Mouse (Mus musculus) intestine, embryonic 16.5 days (tissue): Measurements from ENCODE around the gene Afap1l2. TPM values are rescaled to one million over a fixed set of nuclear protein-coding genes. Genes with fewer than 3 reads are reported as not detected.
A peak's percentile ranks its signal among the peaks of the same experiment; 100 is the strongest.

Experiments
- ATAC-seq: fragments of 200-750 bp; cut with Nextera tagmentation; 2 replicates; pipeline ENCODE4 v1.8.0; 2017; ENCODE audit warnings: moderate TSS enrichment, moderate library complexity
- H3K27ac ChIP-seq: fragments of 300-500 bp; sonication (generic); 2 replicates; pipeline ENCODE4 v1.5.1; 2014; ENCODE audit warnings: mild to moderate bottlenecking, low read length
- H3K27me3 ChIP-seq: fragments of 300-500 bp; sonication (generic); replicated peaks from 2 replicates; pipeline ENCODE4 v1.6.1; 2014; ENCODE audit warnings: low read length, control low read depth, mixed read lengths; ENCODE audit not compliant: control insufficient read depth, insufficient read depth
- H3K36me3 ChIP-seq: fragments of 300-500 bp; sonication (generic); 2 replicates; pipeline ENCODE4 v1.6.1; 2014; ENCODE audit warnings: low read length, control low read depth; ENCODE audit not compliant: control insufficient read depth, insufficient read depth
- H3K4me1 ChIP-seq: fragments of 300-500 bp; sonication (generic); 2 replicates; pipeline ENCODE4 v1.6.1; 2014; ENCODE audit warnings: low read length, control low read depth, mixed read lengths; ENCODE audit not compliant: control insufficient read depth, insufficient read depth
- H3K4me2 ChIP-seq: fragments of 300-500 bp; sonication (generic); 2 replicates; pipeline ENCODE4 v1.6.1; 2014; ENCODE audit warnings: low read depth, low read length, control low read depth
- H3K4me3 ChIP-seq: fragments of 300-500 bp; sonication (generic); 2 replicates; pipeline ENCODE4 v1.5.1; 2014; ENCODE audit warnings: mild to moderate bottlenecking, low read length
- H3K9ac ChIP-seq: fragments of 300-500 bp; sonication (generic); 2 replicates; pipeline ENCODE4 v1.6.1; 2014; ENCODE audit warnings: low read depth, low read length
- H3K9me3 ChIP-seq: fragments of 300-500 bp; sonication (generic); 2 replicates; pipeline ENCODE4 v1.6.1; 2016; ENCODE audit warnings: low read length, control low read depth; ENCODE audit not compliant: control insufficient read depth
- WGBS: fragments of 180-500 bp; shearing (Covaris S2); extraction: QIAGEN DNeasy Blood & Tissue Kit; methylation state at CpG from one replicate; pipeline ENCODE4 v1.1.7; 2014; 5-methylcytosine and 5-hydroxymethylcytosine counted together
- polyA plus RNA-seq: library from polyadenylated mRNA; unstranded; fragments of >200 nt; fragmentation: Nextera tagmentation; extraction: Ambion mirVana; gene quantifications from 2 replicates; pipeline ENCODE4 v1.2.1, GENCODE M21; 2015

The Afap1l2 gene
- polyA plus RNA-seq, 1 experiment from 2014 or later, result 16.9 TPM

GRCm38 (mm10) chr19:56929392-56929791 lies 78.6 kb downstream of the Afap1l2 start:
- WGBS, result 74% methylated on average over 3 of the region's 3 CpGs
- H3K4me2 ChIP-seq, result no peak overlapping the region
- no peak for ATAC-seq
- H3K4me3 ChIP-seq, result no peak overlapping the region
- no peak overlapping the region for H3K9ac ChIP-seq
- H3K27me3 ChIP-seq, result no peaks in the 10 kb centered on the region
- H3K36me3 ChIP-seq, result no peaks in the 10 kb centered on the region
- H3K4me1 ChIP-seq, result no peaks in the 10 kb centered on the region
- no peak overlapping the region for H3K27ac ChIP-seq
- no peaks in the 10 kb centered on the region for H3K9me3 ChIP-seq

DNA sequence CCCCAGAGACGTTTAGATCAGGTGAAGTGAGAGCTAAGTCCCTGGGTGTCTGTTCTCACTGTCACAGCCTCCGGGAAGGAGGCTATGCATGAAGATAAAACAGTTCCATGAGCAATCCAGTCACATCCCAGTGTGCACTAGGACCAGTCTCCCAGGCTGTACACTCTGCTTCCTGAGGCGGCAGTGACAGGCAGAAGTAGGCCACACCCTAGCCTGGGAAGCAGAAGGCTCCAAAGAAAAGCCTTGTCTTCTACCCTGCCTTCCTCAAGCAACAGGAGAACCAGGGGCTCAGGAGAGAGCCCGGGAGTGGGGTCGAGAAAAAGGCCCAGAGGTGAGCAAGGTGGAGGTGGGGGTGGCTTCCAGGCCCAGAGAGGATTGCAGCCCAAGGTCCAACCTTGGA lies 86.3 kb downstream of the Afap1l2 start:
- no peak overlapping the region for H3K4me3 ChIP-seq
- no peak overlapping the region for H3K27ac ChIP-seq
- no peaks in the 10 kb centered on the region for H3K27me3 ChIP-seq
- H3K9me3 ChIP-seq, result no peaks in the 10 kb centered on the region
- no peak overlapping the region for H3K4me2 ChIP-seq
- H3K4me1 ChIP-seq, result no peaks in the 10 kb centered on the region
- 64% methylated on average over 5 of the region's 5 CpGs for WGBS
- H3K9ac ChIP-seq, result no peak overlapping the region
- ATAC-seq, result no peak
- no peaks in the 10 kb centered on the region for H3K36me3 ChIP-seq

DNA sequence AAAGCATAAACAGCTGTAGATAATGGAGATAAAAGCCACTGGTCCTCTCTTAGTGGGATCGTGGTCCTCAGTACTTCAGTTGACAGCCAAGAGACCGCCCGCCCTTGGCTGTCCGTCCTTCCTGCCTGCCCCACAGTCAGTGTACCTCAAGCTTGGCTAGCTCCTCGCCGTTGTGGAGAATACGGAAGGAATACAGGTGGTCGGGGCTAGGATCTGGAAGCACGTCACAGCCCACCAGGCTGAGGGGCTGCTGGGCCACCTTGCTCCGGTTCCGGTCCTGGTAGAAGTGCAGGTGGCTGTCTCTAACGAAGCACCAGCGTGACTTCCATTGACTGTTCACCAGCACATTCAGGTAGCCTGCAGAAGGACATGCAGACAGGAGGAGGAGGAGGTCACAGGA lies 87.8 kb downstream of the Afap1l2 start:
- Histone ChIP-seq H3K4me3 (no peak overlapping the region), H3K27ac (no peak overlapping the region), H3K9ac (no peak overlapping the region), H3K4me1 (peaks cover 5% of the 10 kb centered on the region; the same call in 1 of the 2 replicates), H3K4me2 (no peak overlapping the region), H3K9me3 (no peaks in the 10 kb centered on the region), H3K36me3 (no peaks in the 10 kb centered on the region), H3K27me3 (no peaks in the 10 kb centered on the region)
- ATAC-seq, result no peak
- 88% methylated on average over 13 of the region's 13 CpGs for WGBS

DNA sequence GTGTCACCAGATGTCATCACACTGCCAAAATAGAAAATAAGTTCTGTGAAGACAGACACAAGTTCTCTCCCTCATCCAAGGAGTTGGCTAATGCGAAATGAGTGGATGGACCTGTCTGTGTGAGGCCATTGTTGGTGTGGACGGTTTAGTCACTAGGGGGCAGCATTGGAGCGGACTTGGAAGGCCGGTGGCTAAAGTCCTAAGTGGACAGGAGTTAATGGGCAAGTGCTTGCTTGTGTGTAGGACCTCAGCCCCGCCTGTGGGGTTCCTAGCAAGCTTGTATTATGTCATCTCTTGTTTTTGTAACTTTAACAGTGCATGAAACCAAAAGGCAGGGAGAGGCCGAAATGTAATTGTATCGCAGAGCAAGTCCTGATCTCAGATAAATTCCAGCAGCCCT lies 88.4 kb downstream of the Afap1l2 start:
- H3K4me3 ChIP-seq, result no peak overlapping the region
- no peaks in the 10 kb centered on the region for H3K9me3 ChIP-seq
- H3K27ac ChIP-seq, result no peak overlapping the region
- H3K4me2 ChIP-seq, result no peak overlapping the region
- peaks cover 6% of the 10 kb centered on the region; the same call in 1 of the 2 replicates for H3K4me1 ChIP-seq
- 23% methylated on average over 7 of the region's 7 CpGs for WGBS
- H3K9ac ChIP-seq, result no peak overlapping the region
- H3K27me3 ChIP-seq, result no peaks in the 10 kb centered on the region
- H3K36me3 ChIP-seq, result no peaks in the 10 kb centered on the region
- ATAC-seq, result peak; percentile 65

DNA sequence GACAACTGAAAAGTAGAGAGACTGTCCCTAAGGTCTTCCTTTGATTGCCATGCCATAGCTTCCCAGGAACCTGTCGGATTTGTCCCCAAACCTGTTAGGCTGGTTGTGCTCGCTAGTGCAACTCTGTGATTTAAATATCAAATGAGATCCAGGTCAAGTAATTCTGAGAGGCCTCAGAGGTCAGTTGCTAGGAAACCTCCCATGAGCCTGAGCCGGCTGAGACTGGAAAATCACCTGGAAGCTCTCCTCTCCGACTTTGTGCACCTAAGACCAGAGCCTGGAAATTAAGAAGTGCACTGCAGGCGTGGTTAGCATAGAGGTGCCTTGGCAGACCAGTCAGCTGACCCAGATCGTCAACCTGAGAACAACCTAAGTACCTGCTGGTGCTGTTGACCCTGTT lies 92.9 kb downstream of the Afap1l2 start:
- H3K4me3 ChIP-seq, result no peak overlapping the region
- H3K36me3 ChIP-seq, result no peaks in the 10 kb centered on the region
- H3K9me3 ChIP-seq, result no peaks in the 10 kb centered on the region
- WGBS, result 48% methylated on average over 6 of the region's 6 CpGs
- peak; percentile 68 for ATAC-seq
- peaks cover 6% of the 10 kb centered on the region; the same call in 1 of the 2 replicates for H3K4me1 ChIP-seq
- no peak overlapping the region for H3K4me2 ChIP-seq
- H3K27me3 ChIP-seq, result no peaks in the 10 kb centered on the region
- H3K27ac ChIP-seq, result 0 out of 2 replicates have a peak overlapping the region, but pooled peaks have one; percentile 6
- no peak overlapping the region for H3K9ac ChIP-seq

DNA sequence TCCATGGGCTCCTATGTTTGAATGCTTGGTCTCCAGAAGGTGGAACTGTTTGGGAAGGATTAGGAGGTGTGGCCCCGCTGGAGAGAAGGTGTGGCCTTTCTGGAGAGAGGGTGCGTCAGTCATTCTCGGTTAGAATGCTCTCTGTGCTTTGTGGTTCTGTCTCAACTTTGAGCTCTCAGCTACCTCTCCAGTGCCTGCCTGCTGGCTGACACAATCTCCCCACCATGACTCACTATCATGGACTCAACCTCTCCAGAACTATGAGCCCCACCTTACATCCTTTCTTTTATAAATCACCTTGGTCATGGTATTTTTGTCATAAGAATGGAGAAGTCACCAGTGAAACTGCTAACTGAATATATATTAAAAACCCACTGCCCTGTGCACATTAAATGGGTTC lies 93.4 kb downstream of the Afap1l2 start:
- ATAC-seq, result peak; percentile 25; the same call in 1 of the 2 replicates
- WGBS, result 84% methylated on average over 3 of the region's 3 CpGs
- H3K4me3 ChIP-seq, result no peak overlapping the region

GRCm38 (mm10) chr19:56913761-56914160 lies 94.3 kb downstream of the Afap1l2 start:
- H3K27me3 ChIP-seq, result no peaks in the 10 kb centered on the region

More for the DNA sequence above, 93.4 kb downstream of the Afap1l2 start:
- Histone ChIP-seq H3K4me1 (peaks cover 6% of the 10 kb centered on the region; the same call in 1 of the 2 replicates), H3K4me2 (no peak overlapping the region), H3K27ac (no peak overlapping the region), H3K9me3 (no peaks in the 10 kb centered on the region), H3K9ac (no peak overlapping the region), H3K27me3 (no peaks in the 10 kb centered on the region), H3K36me3 (no peaks in the 10 kb centered on the region)

DNA sequence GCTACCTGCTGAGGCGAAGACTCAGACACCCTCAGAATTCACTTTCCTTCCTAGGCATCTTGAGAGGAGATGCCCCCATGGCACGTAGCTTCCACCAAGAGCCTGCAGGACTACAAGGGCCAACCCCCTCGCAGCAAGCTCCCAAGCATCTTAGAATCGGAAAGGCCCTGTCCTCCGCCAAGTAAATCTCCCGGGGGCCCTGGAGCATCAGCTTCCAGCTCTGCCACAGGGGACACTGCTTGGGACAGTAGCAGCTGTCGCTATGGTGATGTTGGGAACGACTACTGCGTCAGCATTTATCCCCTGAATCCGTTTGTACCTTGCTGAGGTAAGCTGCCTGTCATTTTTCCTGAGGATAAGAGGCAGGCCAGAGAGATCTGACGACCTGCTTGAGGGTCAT lies 97.5 kb downstream of the Afap1l2 start:
- Histone ChIP-seq H3K4me1 (peaks cover 6% of the 10 kb centered on the region), H3K36me3 (no peaks in the 10 kb centered on the region), H3K9ac (no peak overlapping the region), H3K4me2 (no peak overlapping the region), H3K4me3 (no peak overlapping the region), H3K9me3 (no peaks in the 10 kb centered on the region), H3K27me3 (no peaks in the 10 kb centered on the region), H3K27ac (no peak overlapping the region)
- WGBS, result 70% methylated on average over 11 of the region's 11 CpGs
- no peak for ATAC-seq

More at GRCm38 (mm10) chr19:56913761-56914160, 94.3 kb downstream of the Afap1l2 start:
- no peak overlapping the region for H3K4me2 ChIP-seq
- no peak overlapping the region for H3K27ac ChIP-seq
- no peak for ATAC-seq
- peaks cover 6% of the 10 kb centered on the region; the same call in 1 of the 2 replicates for H3K4me1 ChIP-seq
- no peak overlapping the region for H3K9ac ChIP-seq
- no peaks in the 10 kb centered on the region for H3K36me3 ChIP-seq
- H3K4me3 ChIP-seq, result no peak overlapping the region
- H3K9me3 ChIP-seq, result no peaks in the 10 kb centered on the region
- 62% methylated on average over 4 of the region's 4 CpGs for WGBS

GRCm38 (mm10) chr19:56908472-56909270 lies 99.4 kb downstream of the Afap1l2 start:
- H3K9ac ChIP-seq, result no peak overlapping the region
- H3K27me3 ChIP-seq, result no peaks in the 10 kb centered on the region
- H3K4me2 ChIP-seq, result no peak overlapping the region
- 75% methylated on average over 17 of the region's 17 CpGs for WGBS
- H3K9me3 ChIP-seq, result no peaks in the 10 kb centered on the region
- peak; percentile 55; the same call in 1 of the 2 replicates for ATAC-seq
- H3K27ac ChIP-seq, result no peak overlapping the region
- H3K4me3 ChIP-seq, result no peak overlapping the region
- H3K36me3 ChIP-seq, result no peaks in the 10 kb centered on the region
- H3K4me1 ChIP-seq, result peaks cover 2% of the 10 kb centered on the region; the same call in 1 of the 2 replicates
